Mouse (Mus musculus) left cerebral cortex, adult 2 months (tissue): ENCODE measurements around the gene Mapk9. TPM values are rescaled to one million over a fixed set of nuclear protein-coding genes. Genes with fewer than 3 reads are reported as not detected.
A peak's percentile ranks its signal among the peaks of the same experiment; 100 is the strongest.

Experiments
- DNase-seq, 2 experiments: peaks; one replicate each; pipeline ENCODE4 v3.0.0; 2021 to 2022; ENCODE audit warnings: low spot score in 2 of 2, mixed read lengths in 1 of 2; ENCODE audit errors: extremely low spot score in 1 of 2
- H3K27ac ChIP-seq: fragments of 200-600 bp; 2 replicates; pipeline ENCODE4 v1.8.1; 2022
- H3K4me3 ChIP-seq: fragments of 200-600 bp; 2 replicates; pipeline ENCODE4 v1.8.1; 2022
- CTCF ChIP-seq: fragments of 200-600 bp; IDR thresholded peaks from 2 replicates; pipeline ENCODE4 v1.8.1; 2022; ENCODE audit warnings: antibody characterized with exemption, mild to moderate bottlenecking, moderate library complexity
- intact Hi-C: fragments of 180-260 bp; cut with DNase I; formaldehyde crosslinking; loops from one replicate; pipeline ENCODE4 v1.15.1; 2025
- total RNA-seq, 2 experiments: library from RNA; stranded (reverse); gene quantifications; 2 replicates each; pipeline ENCODE4 v1.2.3; 2021

The Mapk9 gene
- total RNA-seq, 2 experiments from 2014 or later: 221 to 222 TPM

- intact Hi-C loops: no loop called here
- no peak overlapping the region for H3K27ac ChIP-seq
- peak; percentile 52 to 56 for DNase-seq
- no peak overlapping the region for H3K4me3 ChIP-seq
- peak; percentile 75 for TF ChIP-seq CTCF
Measured at GRCm38 (mm10) chr11:49871914-49872313, 25.4 kb downstream of the Mapk9 start.

- no peak for TF ChIP-seq CTCF
- intact Hi-C loops: no loop called here
- Histone ChIP-seq H3K4me3 (no peak overlapping the region), H3K27ac (no peak overlapping the region)
- no peak for DNase-seq
Measured at GRCm38 (mm10) chr11:49872779-49873178, 26.2 kb downstream of the Mapk9 start.

- no peak for TF ChIP-seq CTCF
- intact Hi-C loops: no loop called here
- no peak overlapping the region for H3K4me3 ChIP-seq
- H3K27ac ChIP-seq: peak overlapping the region; percentile 72
- peak in 1 of 2 experiments; percentile 38 for DNase-seq
Measured at GRCm38 (mm10) chr11:49876948-49877817, 30.6 kb downstream of the Mapk9 start.

GRCm38 (mm10) chr11:49879950-49880642, 33.5 kb downstream of the Mapk9 start:
- no peak for DNase-seq
- intact Hi-C loops: no loop called here
- H3K4me3 ChIP-seq: no peak overlapping the region
- no peak overlapping the region for H3K27ac ChIP-seq
- TF ChIP-seq CTCF: no peak

GRCm38 (mm10) chr11:49883394-49883793, 36.8 kb downstream of the Mapk9 start:
- no peak overlapping the region for H3K4me3 ChIP-seq
- intact Hi-C loops: no loop called here
- DNase-seq: no peak
- TF ChIP-seq CTCF: no peak
- H3K27ac ChIP-seq: no peak overlapping the region

- TF ChIP-seq CTCF: no peak
- no peak overlapping the region for H3K27ac ChIP-seq
- intact Hi-C loops: no loop called here
- DNase-seq: no peak
- no peak overlapping the region for H3K4me3 ChIP-seq
Measured at GRCm38 (mm10) chr11:49888469-49888868, 41.9 kb downstream of the Mapk9 start.

GRCm38 (mm10) chr11:49891993-49892392, 45.4 kb downstream of the Mapk9 start:
- Histone ChIP-seq H3K4me3 (no peak overlapping the region), H3K27ac (no peak overlapping the region)
- no peak for TF ChIP-seq CTCF
- DNase-seq: no peak
- intact Hi-C loops: loop anchor here (10.0 kb wide), 1 partner anchor 213 kb away; no protein-coding TSS in a partner anchor

- DNase-seq: no peak
- intact Hi-C loops: loop anchor here (10.0 kb wide), 1 partner anchor 211 kb away; no protein-coding TSS in a partner anchor
- Histone ChIP-seq H3K4me3 (no peak overlapping the region), H3K27ac (no peak overlapping the region)
- no peak for TF ChIP-seq CTCF
Measured at GRCm38 (mm10) chr11:49893806-49894205, 47.3 kb downstream of the Mapk9 start.

- TF ChIP-seq CTCF: no peak
- DNase-seq: no peak
- H3K4me3 ChIP-seq: no peak overlapping the region
- no peak overlapping the region for H3K27ac ChIP-seq
- intact Hi-C loops: loop anchor here (10.0 kb wide), 1 partner anchor 209 kb away; no protein-coding TSS in a partner anchor
Measured at GRCm38 (mm10) chr11:49895966-49896590, 49.5 kb downstream of the Mapk9 start.

- Histone ChIP-seq H3K27ac (no peak overlapping the region), H3K4me3 (no peak overlapping the region)
- DNase-seq: no peak
- no peak for TF ChIP-seq CTCF
- intact Hi-C loops: loop anchor here (5.0 kb wide), 2 partner anchors 37 to 57 kb away; no protein-coding TSS in a partner anchor
Measured at GRCm38 (mm10) chr11:49900043-49900442, 53.5 kb downstream of the Mapk9 start.

- intact Hi-C loops: loop anchor here (5.0 kb wide), 2 partner anchors 36 to 56 kb away; no protein-coding TSS in a partner anchor
- TF ChIP-seq CTCF: no peak
Measured at GRCm38 (mm10) chr11:49900962-49901658, 54.6 kb downstream of the Mapk9 start.

More at GRCm38 (mm10) chr11:49900962-49901658, 54.6 kb downstream of the Mapk9 start:
- DNase-seq: no peak
- H3K4me3 ChIP-seq: peak overlapping the region; percentile 51
- peak overlapping the region; percentile 62; the same call in 1 of the 2 replicates for H3K27ac ChIP-seq
